Mouse (Mus musculus) 416B (cell line): Measurements from ENCODE around the gene Erbin.
A peak's percentile ranks its signal among the peaks of the same experiment; 100 is the strongest.

Source experiments
- DNase-seq: peaks from one replicate; pipeline ENCODE4 v3.0.0; 2011; ENCODE audit warnings: low read depth

The Erbin gene

DNA sequence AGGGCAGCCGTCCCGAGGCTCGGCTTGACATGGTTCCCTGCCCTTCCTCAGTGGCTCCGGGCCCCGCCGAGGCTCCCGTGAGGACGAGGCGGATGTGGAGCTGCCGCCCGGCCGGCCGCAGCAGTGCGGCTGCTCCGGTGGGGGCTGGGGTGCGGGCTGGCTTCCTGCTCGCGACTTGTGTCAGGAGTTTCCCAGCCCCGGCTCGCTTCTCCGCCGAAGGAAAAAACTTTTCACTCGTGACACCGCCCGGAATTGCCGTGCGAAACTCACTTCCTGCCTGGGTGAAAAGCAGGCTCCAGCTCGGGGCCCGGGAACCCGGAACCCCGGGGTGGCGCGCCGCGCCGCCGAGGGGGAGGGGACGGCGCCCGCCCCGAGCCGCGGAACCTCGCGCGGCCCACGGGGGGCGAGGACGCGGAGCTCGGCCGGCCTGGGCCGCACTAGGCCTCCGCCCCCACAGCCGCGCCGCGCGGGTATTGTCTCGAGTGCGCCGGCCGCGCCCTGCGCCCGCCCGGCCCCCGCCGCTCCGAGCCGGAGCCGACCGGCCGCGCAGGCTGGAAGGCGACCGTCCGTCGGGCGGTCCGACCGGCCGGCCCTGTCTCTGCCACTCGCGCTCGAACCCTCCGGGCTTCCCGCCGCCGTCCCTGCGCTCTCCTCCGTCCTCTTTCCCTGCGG is at the start of gene Erbin:
Gene Erbin (minus strand): TSS at position 254 of the 672 bp plus-strand sequence.
- peak; percentile 72 for DNase-seq

DNA sequence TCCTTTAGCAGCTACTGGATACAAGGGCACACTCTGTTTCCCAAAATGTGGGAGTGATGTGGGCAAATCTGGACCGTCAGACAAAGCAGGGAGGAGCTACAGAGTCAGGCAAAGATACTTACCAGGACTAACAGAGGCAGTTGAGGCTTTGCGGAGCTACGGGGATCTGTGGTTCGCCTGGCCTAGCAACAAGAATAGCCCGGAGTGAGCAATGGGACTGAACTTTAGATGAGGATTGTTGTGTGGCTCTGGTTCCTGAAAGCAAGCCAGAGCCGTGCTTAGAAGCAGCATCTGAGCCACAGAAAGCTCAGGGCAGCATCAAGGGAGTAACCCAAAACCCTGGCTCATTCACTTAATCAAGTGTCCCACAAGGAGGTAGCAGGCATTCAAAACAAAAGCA is 49.6 kb upstream of the Erbin start:
- no peak for DNase-seq

DNA sequence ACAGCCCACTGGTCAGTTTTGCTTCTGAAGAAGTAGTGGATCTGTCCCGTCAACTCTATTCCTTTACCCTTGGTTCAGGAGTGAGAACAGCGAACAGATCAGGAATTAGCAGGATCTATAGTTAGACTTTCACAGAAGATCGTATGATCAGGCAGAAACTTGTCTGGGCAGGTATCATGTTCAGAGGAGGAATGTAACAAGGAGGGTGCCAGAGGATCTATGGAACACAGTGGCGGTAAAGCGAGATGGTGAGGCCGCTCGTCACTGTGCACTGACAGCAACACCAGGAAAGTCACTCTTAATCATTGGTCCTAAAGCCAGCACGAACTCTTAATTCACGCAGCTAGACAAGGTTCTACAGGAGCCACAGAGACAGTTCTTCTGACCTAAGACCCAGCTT is 47.7 kb upstream of the Erbin start:
- no peak for DNase-seq

DNA sequence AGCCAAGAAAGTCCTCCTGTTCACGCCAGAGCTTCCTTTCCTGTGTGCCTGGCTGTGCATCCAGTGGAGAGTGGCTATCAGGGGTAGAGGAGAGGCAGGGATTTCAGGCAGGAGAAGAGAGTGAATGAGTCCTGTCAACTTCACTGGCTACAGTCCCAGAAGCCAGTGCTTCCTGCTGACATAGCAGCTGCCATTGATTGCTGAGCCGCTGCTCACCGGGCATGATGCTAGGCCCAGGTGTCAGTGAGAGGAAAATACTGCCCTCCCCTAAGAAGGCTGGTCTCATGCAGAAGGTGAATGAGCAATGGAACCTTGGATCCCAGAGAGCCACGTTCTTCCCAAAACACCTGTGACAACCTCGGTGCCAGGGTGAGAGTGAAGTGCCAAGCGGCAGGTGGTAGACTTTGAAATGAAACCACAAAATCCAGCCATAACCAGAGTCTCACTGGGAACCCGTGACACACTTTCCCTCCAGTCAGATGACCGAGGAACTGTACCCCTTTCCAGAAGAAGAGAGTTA is 46.4 kb upstream of the Erbin start:
- DNase-seq: no peak

DNA sequence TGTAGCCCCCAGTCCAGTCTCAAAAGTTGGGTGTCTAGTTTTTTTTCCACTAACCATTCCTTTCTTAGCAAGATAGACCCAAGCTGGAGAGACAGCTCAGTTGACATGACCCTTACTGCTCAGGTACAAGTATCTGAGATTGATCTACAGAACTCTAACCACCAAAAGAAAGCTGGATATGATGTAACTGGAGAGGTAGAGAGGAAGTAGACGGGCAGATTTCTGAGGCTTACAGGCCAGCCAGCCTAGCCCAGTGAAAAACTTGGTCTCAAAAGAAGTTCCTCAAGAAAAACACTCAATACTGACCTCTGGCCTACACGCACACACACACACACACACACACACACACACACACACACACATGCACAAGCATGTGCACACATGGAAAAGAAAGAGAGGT is 44.9 kb upstream of the Erbin start:
- DNase-seq: no peak

- DNase-seq: no peak
Measured at GRCm38 (mm10) chr13:103963094-103963493, 42.8 kb upstream of the Erbin start.

GRCm38 (mm10) chr13:103959841-103960240 is 39.5 kb upstream of the Erbin start:
- DNase-seq: no peak

DNA sequence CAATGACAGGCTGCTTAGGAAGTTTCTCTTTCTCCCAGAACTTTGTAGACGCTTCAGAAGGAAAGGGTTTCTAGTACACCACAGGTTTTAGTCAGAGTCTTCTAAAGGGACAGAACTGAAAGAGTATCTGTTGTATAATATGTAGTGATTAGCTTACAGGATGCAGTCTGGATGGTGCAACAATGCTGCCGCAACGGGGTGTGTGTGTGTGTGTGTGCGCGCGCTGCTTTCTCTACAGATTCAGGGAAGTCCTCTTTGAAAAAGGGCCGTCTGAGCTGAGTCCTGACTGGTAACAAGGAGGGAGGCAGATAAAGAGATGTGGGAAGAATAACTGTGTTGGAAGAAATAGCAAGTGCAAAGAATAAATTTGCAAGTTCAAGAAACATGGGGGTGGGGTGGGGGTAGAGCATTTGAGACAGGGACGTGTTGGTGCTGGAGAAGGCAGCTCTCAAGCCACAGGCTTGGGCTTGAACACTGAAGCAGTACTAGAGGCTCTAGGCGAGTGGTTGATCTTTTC is 38.4 kb upstream of the Erbin start:
- DNase-seq: peak; percentile 48

DNA sequence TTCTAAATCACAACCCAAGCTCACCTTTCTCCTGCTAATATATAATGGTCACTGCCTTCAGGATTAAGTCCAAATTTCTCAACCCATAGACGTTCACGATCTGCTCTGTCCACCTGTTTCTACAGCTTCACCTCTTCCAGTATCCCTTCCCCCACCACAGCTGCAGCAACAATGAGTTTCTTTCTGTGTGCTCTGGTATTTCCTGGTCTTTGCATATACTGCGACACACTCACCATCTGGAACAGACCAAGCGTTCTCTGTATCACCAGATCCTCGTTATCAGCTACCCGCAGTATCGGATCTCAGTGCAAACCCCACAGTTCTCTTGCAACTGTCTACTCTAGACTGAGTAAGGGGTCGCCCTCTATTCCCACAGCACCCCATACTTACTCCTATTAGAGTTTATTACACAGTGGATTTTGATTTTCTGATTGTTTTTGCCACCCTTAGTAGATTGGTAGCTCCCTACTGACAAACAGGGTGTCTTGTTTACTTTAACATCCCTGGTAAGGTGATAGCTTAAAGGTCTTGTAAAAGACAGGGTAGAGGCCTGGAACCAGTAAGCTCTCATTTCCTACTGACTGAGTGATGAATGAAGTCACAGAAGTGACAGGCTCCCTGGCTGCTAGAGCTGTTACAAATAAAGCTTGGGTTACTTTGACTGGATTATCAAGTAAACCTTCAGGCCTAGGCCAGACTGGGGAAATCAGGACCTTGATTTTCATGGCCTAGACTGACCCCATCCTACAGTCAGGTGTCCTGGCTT is 37.0 kb upstream of the Erbin start:
- DNase-seq: no peak

DNA sequence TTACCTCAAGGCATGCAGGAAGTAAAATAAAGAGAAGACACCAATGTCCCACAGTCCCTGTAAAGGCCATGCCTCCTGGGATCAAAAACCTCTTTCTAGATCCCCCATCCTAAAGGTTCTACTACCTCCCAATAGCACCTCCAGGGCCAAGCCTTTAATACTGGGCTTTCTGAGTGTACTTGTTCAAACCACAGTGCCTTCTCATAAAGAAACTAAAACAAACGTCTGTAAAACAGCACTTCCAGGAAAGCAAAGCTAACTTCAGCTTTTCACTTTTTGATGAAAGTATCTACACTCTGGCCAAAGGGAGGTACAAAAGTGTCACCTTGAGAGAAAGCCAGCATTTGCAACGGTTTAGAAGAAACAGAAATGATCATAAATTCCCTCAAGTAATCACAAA is 35.3 kb upstream of the Erbin start:
- DNase-seq: no peak

- DNase-seq: no peak
Measured at GRCm38 (mm10) chr13:103951393-103951792, 31.1 kb upstream of the Erbin start.

GRCm38 (mm10) chr13:103940796-103941195 is 20.5 kb upstream of the Erbin start:
- DNase-seq: no peak

DNA sequence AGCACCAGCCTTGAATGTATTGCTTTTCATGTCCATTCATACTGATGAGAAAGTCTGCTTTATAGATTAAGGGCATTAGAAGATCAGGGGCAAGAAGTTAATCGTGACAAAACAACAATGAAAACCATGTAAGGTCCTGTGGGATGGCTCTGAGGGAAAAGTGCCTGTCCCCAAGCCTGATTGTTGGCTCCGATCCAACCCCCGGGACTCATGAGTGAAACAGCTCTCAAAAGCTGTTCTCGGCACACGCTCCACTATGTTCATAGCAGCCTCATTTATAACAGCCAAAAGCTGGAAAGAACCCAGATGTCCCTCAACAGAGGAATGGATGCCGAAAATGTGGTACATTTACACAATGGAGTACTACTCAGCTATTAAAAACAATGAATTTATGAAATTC is 4.3 kb upstream of the Erbin start:
- DNase-seq: no peak

- DNase-seq: no peak
Measured at GRCm38 (mm10) chr13:103923402-103924065, 3.2 kb upstream of the Erbin start.

- no peak for DNase-seq
Measured at GRCm38 (mm10) chr13:103921831-103922380, 1.6 kb upstream of the Erbin start.

DNA sequence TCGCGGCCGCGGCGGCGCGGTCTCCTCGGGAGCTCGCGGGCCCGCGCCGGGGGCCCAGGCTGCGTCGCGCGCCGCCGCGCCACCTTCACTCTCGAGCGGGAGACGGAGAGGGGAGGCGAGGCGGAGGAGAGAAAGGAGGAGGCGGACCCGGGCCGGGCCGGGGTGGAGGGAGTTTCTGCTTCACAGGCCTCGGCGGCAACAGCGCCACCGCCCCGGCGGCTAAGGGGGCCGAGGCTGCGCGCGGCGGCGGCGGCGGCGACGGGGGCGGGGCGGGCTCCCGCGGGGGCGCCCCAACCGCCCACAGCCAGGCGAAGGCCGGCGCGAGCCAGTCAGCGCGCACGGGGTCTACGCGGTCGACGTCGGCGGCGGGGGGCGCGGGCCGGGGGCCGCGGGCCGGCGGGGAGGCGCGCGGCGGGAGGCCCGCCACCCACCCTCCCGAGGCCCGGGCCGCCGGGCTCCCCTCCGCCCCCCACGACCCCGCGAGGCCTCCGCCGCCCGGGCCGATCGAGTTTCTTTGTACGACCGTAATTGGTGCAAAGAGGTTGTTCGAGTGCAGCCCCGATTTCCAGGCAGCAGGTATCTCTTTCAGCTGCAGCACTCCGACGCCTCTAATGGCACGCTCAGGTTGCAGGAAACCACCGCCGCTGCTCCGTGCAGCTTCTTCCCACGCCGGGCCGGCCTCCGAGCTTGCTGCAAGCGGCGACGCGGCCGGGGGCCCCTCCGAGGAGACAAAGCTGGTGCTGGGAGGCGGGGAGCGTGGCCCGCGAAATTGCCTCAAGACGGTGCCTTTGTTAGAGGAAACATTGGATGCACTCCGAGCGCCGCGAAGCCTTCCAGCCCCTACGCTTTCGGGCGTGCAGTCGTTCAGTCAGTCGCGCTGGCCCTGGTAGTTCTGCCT is 868 bp upstream of the Erbin start:
- peak; percentile 75 for DNase-seq

DNA sequence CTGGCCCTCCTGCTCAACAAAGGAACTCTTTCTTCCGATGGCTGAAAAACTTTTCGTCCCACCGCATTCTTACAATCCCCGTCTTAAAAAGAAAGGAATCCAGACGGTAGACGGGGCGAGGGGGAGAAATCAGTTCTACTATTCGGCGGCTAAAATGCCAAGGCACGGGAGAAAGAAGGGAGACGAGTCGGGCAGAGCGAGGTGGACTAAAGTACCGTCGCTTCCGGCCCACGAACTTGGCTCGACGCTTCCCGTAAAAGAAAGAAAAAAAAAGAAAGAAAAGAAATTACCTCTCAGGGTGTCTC is 406 bp downstream of the Erbin start:
- DNase-seq: no peak

DNA sequence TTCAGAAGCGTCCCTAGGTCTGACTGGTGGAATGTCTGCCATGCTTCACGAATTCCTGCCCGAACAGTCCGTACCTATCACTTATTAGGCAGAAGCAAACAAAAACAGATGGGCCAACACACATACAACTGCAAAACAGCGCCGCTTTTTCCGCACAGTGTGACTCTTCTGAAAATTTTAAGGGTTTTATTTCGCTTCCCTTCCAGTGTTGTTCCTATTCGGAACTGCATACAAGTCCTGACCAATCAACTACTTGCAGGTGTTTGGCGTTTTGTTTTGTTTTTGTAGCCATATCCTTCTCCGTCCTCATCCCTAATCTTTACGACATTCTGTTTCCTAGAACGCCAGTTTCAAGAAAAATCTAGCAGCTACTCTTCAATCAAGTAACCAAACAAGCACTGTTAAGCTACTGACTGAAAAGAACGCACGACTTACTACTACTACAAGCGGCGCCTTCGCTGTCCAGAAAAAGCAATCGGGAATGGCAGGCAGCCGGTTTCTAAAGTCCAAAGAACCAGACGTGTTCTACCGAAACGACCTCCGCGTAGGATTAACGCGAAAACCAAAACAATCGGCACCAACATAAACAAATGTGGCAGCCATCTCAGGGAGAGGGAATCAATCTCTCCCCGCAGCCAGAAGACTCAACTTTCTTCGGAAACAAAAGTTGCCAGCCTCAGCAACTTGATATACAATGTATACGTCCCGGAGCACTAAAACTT is 919 bp downstream of the Erbin start:
- peak; percentile 82 for DNase-seq

GRCm38 (mm10) chr13:103918432-103918831 is 1.9 kb downstream of the Erbin start:
- peak; percentile 32 for DNase-seq

GRCm38 (mm10) chr13:103914114-103914736 is 6.1 kb downstream of the Erbin start:
- peak; percentile 58 for DNase-seq
